ENCODE assay signal across 18 mouse cellular contexts in genomic region chr11:47073538-47073937, GRCm38 (mm10).
DNase-seq lines count a peak whose midpoint lies in the region; ATAC-seq and TF ChIP-seq lines count a peak whose summit lies in the region.
"Had no signal": no experiment of that assay in that cellular context is flagged by ENCODE, and none has a peak within 500 bp of the region (broad histone marks: within the 10 kb centered on the region; RNA-seq: fewer than 3 reads in every experiment).

No protein-coding gene starts in this region.

- H3K36me3 ChIP-seq in forebrain, embryonic 13.5 days (ENCODE audit: poor library complexity, severe bottlenecking) = no peaks in the 10 kb centered on the region
- H3K36me3 ChIP-seq in forebrain, embryonic 12.5 days (replicated peaks) = no peaks in the 10 kb centered on the region
- no peaks in the 10 kb centered on the region for H3K36me3 ChIP-seq in kidney, postnatal 0 days (ENCODE audit: insufficient read depth, low read length)
- no peaks in the 10 kb centered on the region for H3K36me3 ChIP-seq in kidney, embryonic 14.5 days (ENCODE audit: control insufficient read depth, insufficient read depth, low read length)
- no peaks in the 10 kb centered on the region for H3K36me3 ChIP-seq in midbrain, postnatal 0 days (ENCODE audit: insufficient read depth, low read length)
- H3K36me3 ChIP-seq in midbrain, embryonic 15.5 days (replicated peaks) = no peaks in the 10 kb centered on the region
- H3K36me3 ChIP-seq: embryonic facial prominence, embryonic 13.5 days; heart, embryonic 12.5 days; hindbrain, embryonic 10.5 days; hindbrain, embryonic 15.5 days had no signal

- H3K4me3 ChIP-seq in forebrain, embryonic 13.5 days = no peak overlapping the region
- no peak overlapping the region for H3K4me3 ChIP-seq in forebrain, embryonic 12.5 days (replicated peaks)
- no peak overlapping the region for H3K4me3 ChIP-seq in kidney, postnatal 0 days (replicated peaks; ENCODE audit: low read depth, low read length)
- H3K4me3 ChIP-seq in kidney, embryonic 14.5 days (ENCODE audit: low read length) = no peak overlapping the region
- no peak overlapping the region for H3K4me3 ChIP-seq in midbrain, postnatal 0 days (ENCODE audit: low read depth, low read length)
- H3K4me3 ChIP-seq in midbrain, embryonic 15.5 days = no peak overlapping the region
- H3K4me3 ChIP-seq: embryonic facial prominence, embryonic 13.5 days; heart, adult 2 months; heart, embryonic 12.5 days; hindbrain, embryonic 10.5 days; hindbrain, embryonic 15.5 days had no signal

- no peaks in the 10 kb centered on the region for H3K27me3 ChIP-seq in forebrain, embryonic 13.5 days
- no peaks in the 10 kb centered on the region for H3K27me3 ChIP-seq in forebrain, embryonic 12.5 days
- no peaks in the 10 kb centered on the region for H3K27me3 ChIP-seq in kidney, postnatal 0 days (ENCODE audit: insufficient read depth, low read length)
- H3K27me3 ChIP-seq in kidney, embryonic 14.5 days (ENCODE audit: control insufficient read depth, insufficient read depth, low read length) = no peaks in the 10 kb centered on the region
- H3K27me3 ChIP-seq in midbrain, postnatal 0 days (ENCODE audit: insufficient read depth, low read length) = no peaks in the 10 kb centered on the region
- no peaks in the 10 kb centered on the region for H3K27me3 ChIP-seq in midbrain, embryonic 15.5 days (replicated peaks)
- H3K27me3 ChIP-seq: embryonic facial prominence, embryonic 13.5 days; heart, embryonic 12.5 days; hindbrain, embryonic 15.5 days had no signal

- H3K27ac ChIP-seq in forebrain, embryonic 13.5 days = no peak overlapping the region
- H3K27ac ChIP-seq in forebrain, embryonic 12.5 days = no peak overlapping the region
- no peak overlapping the region for H3K27ac ChIP-seq in kidney, postnatal 0 days
- no peak overlapping the region for H3K27ac ChIP-seq in kidney, embryonic 14.5 days (ENCODE audit: low read depth, low read length)
- no peak overlapping the region for H3K27ac ChIP-seq in midbrain, postnatal 0 days (ENCODE audit: low read depth, low read length)
- no peak overlapping the region for H3K27ac ChIP-seq in midbrain, embryonic 15.5 days
- H3K27ac ChIP-seq: embryonic facial prominence, embryonic 13.5 days; heart, adult 2 months; hindbrain, embryonic 10.5 days; hindbrain, embryonic 15.5 days had no signal

- H3K9ac ChIP-seq in forebrain, embryonic 13.5 days = no peak overlapping the region
- no peak overlapping the region for H3K9ac ChIP-seq in forebrain, embryonic 12.5 days
- H3K9ac ChIP-seq in kidney, postnatal 0 days (ENCODE audit: low read depth, low read length) = no peak overlapping the region
- H3K9ac ChIP-seq in kidney, embryonic 14.5 days (ENCODE audit: low read depth, low read length) = no peak overlapping the region
- no peak overlapping the region for H3K9ac ChIP-seq in midbrain, postnatal 0 days (replicated peaks; ENCODE audit: low read length, poor library complexity, severe bottlenecking)
- H3K9ac ChIP-seq in midbrain, embryonic 15.5 days = no peak overlapping the region
- H3K9ac ChIP-seq: embryonic facial prominence, embryonic 13.5 days; heart, embryonic 12.5 days; hindbrain, embryonic 15.5 days had no signal

- no peaks in the 10 kb centered on the region for H3K9me3 ChIP-seq in forebrain, embryonic 13.5 days (replicated peaks)
- H3K9me3 ChIP-seq in forebrain, embryonic 12.5 days = no peaks in the 10 kb centered on the region
- H3K9me3 ChIP-seq in kidney, postnatal 0 days (replicated peaks; ENCODE audit: low read length) = no peaks in the 10 kb centered on the region
- H3K9me3 ChIP-seq in kidney, embryonic 14.5 days (ENCODE audit: control insufficient read depth, low read length) = no peaks in the 10 kb centered on the region
- no peaks in the 10 kb centered on the region for H3K9me3 ChIP-seq in midbrain, postnatal 0 days (ENCODE audit: low read length)
- no peaks in the 10 kb centered on the region for H3K9me3 ChIP-seq in midbrain, embryonic 15.5 days
- H3K9me3 ChIP-seq: embryonic facial prominence, embryonic 13.5 days; heart, embryonic 12.5 days; hindbrain, embryonic 10.5 days; hindbrain, embryonic 15.5 days had no signal

- H3K4me1 ChIP-seq in forebrain, embryonic 13.5 days = no peaks in the 10 kb centered on the region
- H3K4me1 ChIP-seq in forebrain, embryonic 12.5 days = no peaks in the 10 kb centered on the region
- no peaks in the 10 kb centered on the region for H3K4me1 ChIP-seq in kidney, postnatal 0 days (replicated peaks; ENCODE audit: insufficient read depth, low read length)
- H3K4me1 ChIP-seq in kidney, embryonic 14.5 days (ENCODE audit: control insufficient read depth, insufficient read depth, low read length) = no peaks in the 10 kb centered on the region
- H3K4me1 ChIP-seq in midbrain, postnatal 0 days (ENCODE audit: insufficient read depth, low read length) = no peaks in the 10 kb centered on the region
- H3K4me1 ChIP-seq in midbrain, embryonic 15.5 days = no peaks in the 10 kb centered on the region
- H3K4me1 ChIP-seq: embryonic facial prominence, embryonic 13.5 days; heart, embryonic 12.5 days; hindbrain, embryonic 10.5 days; hindbrain, embryonic 15.5 days had no signal

- DNase-seq in kidney, postnatal 0 days (ENCODE audit: low spot score) = peak; percentile 22
- peak; percentile 24 for DNase-seq in midbrain, postnatal 0 days (ENCODE audit: low spot score)
- no peak for DNase-seq in ovary, postnatal 14 days (ENCODE audit: low spot score)
- DNase-seq: adrenal gland, postnatal 10 days; cerebellum, adult 11-12 months; cerebellum, adult 9-10 months; cerebellum, postnatal 25 days; gastrocnemius, postnatal 14 days; heart, adult 2 months had no signal

- ATAC-seq in forebrain, embryonic 13.5 days = peak; percentile 66
- ATAC-seq in forebrain, embryonic 12.5 days (ENCODE audit: low FRiP score) = no peak; the same call in 1 of the 2 replicates
- ATAC-seq in kidney, postnatal 0 days (replicated peaks; ENCODE audit: low FRiP score, low read depth) = no peak
- ATAC-seq in kidney, embryonic 14.5 days (ENCODE audit: low FRiP score, low TSS enrichment) = no peak
- no peak for ATAC-seq in midbrain, postnatal 0 days (ENCODE audit: low FRiP score)
- no peak for ATAC-seq in midbrain, embryonic 15.5 days (replicated peaks)
- ATAC-seq: inflammation-experienced regulatory T-cells, adult 6 months had no signal

- 19% methylated on average over 1 of the region's 1 CpGs for WGBS in forebrain, embryonic 13.5 days
- WGBS in forebrain, embryonic 12.5 days = 38% methylated on average over 1 of the region's 1 CpGs
- WGBS in kidney, postnatal 0 days = 31% methylated on average over 1 of the region's 1 CpGs
- WGBS in kidney, embryonic 14.5 days = 57% methylated on average over 1 of the region's 1 CpGs
- WGBS in midbrain, postnatal 0 days = 39% methylated on average over 1 of the region's 1 CpGs
- WGBS in midbrain, embryonic 15.5 days = 51% methylated on average over 1 of the region's 1 CpGs

- no peak for TF ChIP-seq CTCF in kidney, postnatal 0 days (IDR thresholded peaks at IDR 0.05; ENCODE audit: low read depth)
- no peak for TF ChIP-seq CTCF in midbrain, postnatal 0 days (IDR thresholded peaks at IDR 0.05)

- H3K4me2 ChIP-seq in forebrain, embryonic 13.5 days = no peak overlapping the region
- no peak overlapping the region for H3K4me2 ChIP-seq in forebrain, embryonic 12.5 days
- no peak overlapping the region for H3K4me2 ChIP-seq in kidney, postnatal 0 days (ENCODE audit: low read length)
- H3K4me2 ChIP-seq in kidney, embryonic 14.5 days (replicated peaks; ENCODE audit: low read depth, low read length) = no peak overlapping the region
- no peak overlapping the region for H3K4me2 ChIP-seq in midbrain, postnatal 0 days (ENCODE audit: low read depth, low read length, poor library complexity, severe bottlenecking)
- no peak overlapping the region for H3K4me2 ChIP-seq in midbrain, embryonic 15.5 days
- H3K4me2 ChIP-seq: embryonic facial prominence, embryonic 13.5 days; heart, embryonic 12.5 days; hindbrain, embryonic 15.5 days had no signal
